Mouse (Mus musculus) olfactory bulb, adult 2 months (tissue): ENCODE measurements around the gene Fat3.

Source experiments
- CTCF ChIP-seq: fragments of 200-500 bp; IDR thresholded peaks from 2 replicates; pipeline ENCODE4 v1.5.1; 2012; ENCODE audit warnings: low read depth, mild to moderate bottlenecking, low read length, moderate library complexity; ENCODE audit not compliant: insufficient read depth
- POLR2A ChIP-seq: fragments of 200-500 bp; IDR thresholded peaks from 2 replicates; pipeline ENCODE4 v1.6.1; 2012; ENCODE audit warnings: mild to moderate bottlenecking, low read depth, low read length, moderate library complexity; ENCODE audit not compliant: insufficient read depth

GRCm38 (mm10) chr9:16231575-16231974 lies 269.5 kb downstream of the Fat3 start:
- no peak for TF ChIP-seq CTCF
- no peak for TF ChIP-seq POLR2A
